Mouse (Mus musculus) limb, embryonic 15.5 days (tissue): Measurements from ENCODE around the gene E4f1. TPM values are rescaled to one million over a fixed set of nuclear protein-coding genes. Genes with fewer than 3 reads are reported as not detected.

ENCODE experiments used
- ATAC-seq: fragments of 200-750 bp; cut with Nextera tagmentation; 2 replicates; pipeline ENCODE4 v1.8.0; 2017; ENCODE audit warnings: low read depth, moderate TSS enrichment; ENCODE audit not compliant: insufficient number of reproducible peaks, low FRiP score, low TSS enrichment
- H3K27ac ChIP-seq: fragments of 300-500 bp; sonication (generic); 2 replicates; pipeline ENCODE4 v1.5.1; 2015; ENCODE audit warnings: moderate library complexity, mild to moderate bottlenecking, inconsistent platforms
- H3K27me3 ChIP-seq: fragments of 300-500 bp; sonication (generic); 2 replicates; pipeline ENCODE4 v1.6.1; 2015; ENCODE audit warnings: inconsistent platforms
- H3K36me3 ChIP-seq: fragments of 300-500 bp; sonication (generic); 2 replicates; pipeline ENCODE4 v1.6.1; 2015; ENCODE audit warnings: inconsistent platforms
- H3K4me1 ChIP-seq: fragments of 300-500 bp; sonication (generic); 2 replicates; pipeline ENCODE4 v1.6.1; 2015; ENCODE audit warnings: inconsistent platforms
- H3K4me2 ChIP-seq: fragments of 300-500 bp; sonication (generic); 2 replicates; pipeline ENCODE4 v1.6.1; 2015; ENCODE audit warnings: mild to moderate bottlenecking, inconsistent platforms
- H3K4me3 ChIP-seq: fragments of 300-500 bp; sonication (generic); 2 replicates; pipeline ENCODE4 v1.5.1; 2015; ENCODE audit warnings: mild to moderate bottlenecking, inconsistent platforms
- H3K9ac ChIP-seq: fragments of 300-500 bp; sonication (generic); 2 replicates; pipeline ENCODE4 v1.6.1; 2015; ENCODE audit warnings: inconsistent platforms
- H3K9me3 ChIP-seq: fragments of 300-500 bp; sonication (generic); 2 replicates; pipeline ENCODE4 v1.6.1; 2016; ENCODE audit warnings: inconsistent platforms
- WGBS: fragments of 180-500 bp; shearing (Covaris S2); methylation state at CpG from one replicate; pipeline ENCODE4 v1.1.7; 2015; 5-methylcytosine and 5-hydroxymethylcytosine counted together
- polyA plus RNA-seq: library from polyadenylated mRNA; unstranded; fragments of >200 nt; fragmentation: Nextera tagmentation; extraction: Ambion mirVana; gene quantifications from 2 replicates; pipeline ENCODE4 v1.2.1, GENCODE M21; 2015

Gene E4f1
- polyA plus RNA-seq, 1 experiment from 2014 or later, result 37.5 TPM

DNA sequence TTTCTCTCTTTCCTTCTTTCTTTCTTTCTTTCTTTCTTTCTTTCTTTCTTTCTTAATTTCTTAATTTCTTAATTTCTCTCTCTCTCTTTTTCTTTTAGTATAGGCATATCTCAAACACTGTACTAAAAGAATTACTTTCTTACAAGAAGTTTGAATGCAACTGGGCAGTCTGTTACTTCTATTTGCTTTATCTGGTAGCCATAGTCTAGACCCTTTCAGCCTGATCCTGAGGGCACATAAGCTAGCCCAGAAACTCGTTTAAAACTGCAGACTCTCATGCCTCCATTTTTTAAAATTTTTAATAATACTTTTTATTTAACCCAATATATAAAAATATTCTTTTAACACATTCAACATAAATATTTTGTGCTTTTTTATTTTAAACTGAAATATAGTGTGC, 9.3 kb upstream of the E4f1 start:
- peaks cover 32% of the 10 kb centered on the region for H3K36me3 ChIP-seq
- 28% methylated on average over 1 of the region's 1 CpGs for WGBS
- no peak overlapping the region for H3K27ac ChIP-seq
- H3K9ac ChIP-seq, result no peak overlapping the region
- H3K9me3 ChIP-seq, result no peaks in the 10 kb centered on the region
- no peak overlapping the region for H3K4me2 ChIP-seq
- H3K27me3 ChIP-seq, result no peaks in the 10 kb centered on the region
- peaks cover 12% of the 10 kb centered on the region for H3K4me1 ChIP-seq
- no peak for ATAC-seq
- peak overlapping the region; percentile 87 for H3K4me3 ChIP-seq

DNA sequence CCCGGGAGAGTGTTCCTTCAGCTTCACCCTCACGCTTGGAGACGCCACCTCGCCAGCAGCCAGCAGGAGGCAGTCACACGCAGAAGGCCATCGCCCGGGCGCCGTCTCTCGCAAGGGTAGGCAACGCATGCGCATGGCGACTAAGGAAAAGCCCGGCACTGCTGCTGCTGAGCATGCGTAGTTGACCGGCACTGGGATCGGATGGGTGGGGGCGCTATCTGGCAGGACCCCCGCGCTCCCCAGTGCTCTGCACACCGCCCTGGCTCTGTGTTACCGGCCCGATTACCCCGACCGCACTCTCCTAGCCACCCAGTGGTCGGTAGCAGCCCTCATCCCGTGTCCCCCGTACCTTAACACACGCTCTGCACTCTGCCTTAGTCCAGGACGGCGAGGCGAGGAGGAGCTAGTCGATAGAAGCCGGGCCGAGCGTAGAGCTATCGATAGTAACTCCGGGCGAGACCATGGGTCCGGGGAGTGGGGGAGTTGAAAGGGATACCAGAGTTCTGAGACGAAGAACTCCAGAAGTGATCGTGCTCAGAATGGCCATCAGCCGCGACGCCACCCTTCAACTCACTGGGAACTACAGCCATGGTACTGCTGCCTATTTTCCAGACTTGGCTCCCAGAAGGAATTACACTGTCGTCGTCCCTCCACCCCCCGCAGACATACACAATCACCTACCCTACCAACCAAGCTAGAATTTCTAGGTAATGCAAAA, 8.7 kb upstream of the E4f1 start, which contains the start of gene Mlst8:
Gene Mlst8 (minus strand): TSS at position 416 of the 718 bp plus-strand sequence.
- H3K4me3 ChIP-seq, result peak within 1 kb of the TSS; percentile 87
- peaks cover 38% of the 10 kb centered on the region for H3K36me3 ChIP-seq
- peak; percentile 88 for ATAC-seq
- peak within 1 kb of the TSS; percentile 57 for H3K4me2 ChIP-seq
- under 1% methylated on average over 48 of the region's 48 CpGs for WGBS
- H3K9me3 ChIP-seq, result no peaks in the 10 kb centered on the region
- H3K9ac ChIP-seq, result peak within 1 kb of the TSS; percentile 75
- H3K4me1 ChIP-seq, result peaks cover 18% of the 10 kb centered on the region
- H3K27me3 ChIP-seq, result no peaks in the 10 kb centered on the region
- peak within 1 kb of the TSS; percentile 95 for H3K27ac ChIP-seq

DNA sequence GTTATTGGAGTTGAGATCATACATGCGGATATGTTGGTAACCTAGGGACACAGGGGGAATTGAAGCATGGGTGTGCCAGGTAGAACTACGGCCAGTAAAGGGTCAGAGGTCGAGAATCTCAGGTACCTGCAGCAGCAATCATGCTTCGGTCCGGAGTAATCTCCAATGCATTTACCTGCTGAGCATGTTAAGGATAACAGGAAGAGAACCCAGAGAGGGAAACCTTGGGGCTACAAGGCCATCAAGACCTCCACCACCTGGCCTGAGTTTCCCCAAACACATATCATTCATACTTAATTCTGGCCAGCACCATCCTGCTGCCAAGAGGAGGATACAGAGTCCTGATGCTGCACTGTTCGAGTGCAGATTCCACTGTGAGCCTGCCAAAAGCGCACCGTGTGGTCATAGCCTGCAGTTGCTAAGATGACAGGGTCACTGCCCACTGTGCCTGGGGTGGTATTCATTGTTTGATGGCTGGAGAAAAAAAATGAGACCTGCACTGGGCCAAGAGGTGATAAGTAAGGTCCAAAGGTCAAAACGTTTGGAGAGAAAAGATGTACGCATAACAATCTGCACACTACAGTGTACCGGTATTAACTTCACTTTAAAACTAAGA, 8.0 kb upstream of the E4f1 start:
- no peaks in the 10 kb centered on the region for H3K9me3 ChIP-seq
- peak overlapping the region; percentile 95; the same call in 1 of the 2 replicates for H3K27ac ChIP-seq
- peak overlapping the region; percentile 87 for H3K4me3 ChIP-seq
- H3K4me1 ChIP-seq, result peaks cover 25% of the 10 kb centered on the region
- peak overlapping the region; percentile 75 for H3K9ac ChIP-seq
- no peak for ATAC-seq
- no peaks in the 10 kb centered on the region for H3K27me3 ChIP-seq
- peak overlapping the region; percentile 57 for H3K4me2 ChIP-seq
- H3K36me3 ChIP-seq, result peaks cover 42% of the 10 kb centered on the region
- WGBS, result 49% methylated on average over 11 of the region's 11 CpGs

DNA sequence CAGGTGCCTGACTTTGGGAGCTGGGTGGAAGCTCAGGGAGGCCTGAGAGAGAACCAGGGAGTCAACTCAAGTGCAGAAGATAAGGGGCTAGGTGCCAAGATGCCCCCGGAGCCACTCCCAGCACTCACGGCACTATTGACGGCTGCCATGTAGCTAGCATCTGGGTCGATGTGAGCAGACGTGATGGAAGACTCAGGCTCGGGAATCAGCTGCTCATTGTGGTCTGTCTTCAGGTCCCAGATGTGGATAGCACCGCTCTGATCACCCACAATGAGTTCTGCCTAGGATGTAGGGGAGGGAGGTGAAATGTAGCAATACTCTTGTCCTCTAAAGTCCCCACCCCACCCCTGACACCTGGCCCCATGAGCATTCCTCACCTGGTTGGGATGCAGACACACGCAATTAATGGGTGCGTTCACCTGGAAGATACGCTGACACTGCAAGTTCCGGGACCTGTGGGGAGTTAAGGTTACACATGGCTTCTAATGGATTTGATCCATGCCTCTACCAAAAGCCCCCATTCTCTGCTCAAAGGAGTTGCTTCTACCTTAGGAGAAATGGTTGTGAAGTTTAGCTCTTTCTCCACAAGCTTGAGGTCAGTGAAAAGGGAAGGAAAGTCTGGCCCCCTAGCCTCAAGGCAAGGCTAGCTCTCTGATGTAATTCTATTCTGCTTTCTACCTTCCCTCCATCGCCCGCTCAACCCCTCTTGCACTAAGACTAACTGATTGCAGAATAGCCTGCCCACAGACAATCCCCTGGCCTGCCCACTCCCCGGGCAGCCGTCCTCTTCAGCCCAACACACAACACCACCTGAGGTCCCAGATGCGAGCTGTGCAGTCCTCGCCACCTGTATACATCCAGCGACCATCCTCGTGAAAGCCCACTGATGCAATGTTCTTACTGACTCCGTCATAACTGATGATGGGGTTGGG, 7.2 kb upstream of the E4f1 start:
- peaks cover 42% of the 10 kb centered on the region for H3K36me3 ChIP-seq
- ATAC-seq, result no peak
- no peak overlapping the region for H3K9ac ChIP-seq
- no peak overlapping the region for H3K27ac ChIP-seq
- no peak overlapping the region; the same call in 1 of the 2 replicates for H3K4me2 ChIP-seq
- WGBS, result 90% methylated on average over 20 of the region's 20 CpGs
- 0 out of 2 replicates have a peak overlapping the region, but pooled peaks have one; percentile 87 for H3K4me3 ChIP-seq
- H3K4me1 ChIP-seq, result peaks cover 33% of the 10 kb centered on the region
- H3K27me3 ChIP-seq, result no peaks in the 10 kb centered on the region
- no peaks in the 10 kb centered on the region for H3K9me3 ChIP-seq

DNA sequence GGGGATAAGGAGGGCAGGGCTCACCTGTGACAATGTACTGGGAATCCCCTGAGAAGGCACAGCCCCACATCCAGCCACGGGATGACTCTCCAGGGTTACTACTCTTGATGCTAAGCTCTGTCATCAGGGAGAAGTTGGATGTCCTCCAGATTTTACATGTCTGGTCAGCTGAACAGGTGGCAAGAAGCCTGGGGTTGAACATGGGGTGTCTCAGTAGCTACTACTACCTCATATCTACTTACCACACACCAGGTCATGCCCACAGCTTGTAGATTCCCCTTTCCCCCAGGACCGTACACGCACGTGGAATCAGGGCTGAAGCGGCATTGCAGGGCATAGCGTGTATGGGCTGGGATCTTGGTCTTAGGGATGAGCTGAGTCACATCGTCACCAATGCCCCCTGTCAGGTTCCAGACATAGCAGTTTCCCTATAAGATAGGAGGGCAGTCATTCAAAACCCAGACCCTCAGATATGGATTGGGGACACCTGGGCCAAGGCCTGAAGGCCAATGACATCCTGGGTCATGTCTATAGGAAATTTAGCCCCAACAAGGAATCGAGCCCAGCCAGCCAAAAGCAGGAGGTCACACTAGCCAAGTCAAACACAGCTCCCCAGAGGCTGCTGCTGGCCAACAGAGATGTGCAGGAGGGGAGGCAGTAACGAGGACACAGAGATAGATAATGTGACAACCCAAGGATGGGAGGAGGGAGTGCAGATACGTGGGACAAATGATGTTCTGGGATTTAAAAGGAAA, 6.1 kb upstream of the E4f1 start:
- 91% methylated on average over 10 of the region's 10 CpGs for WGBS

DNA sequence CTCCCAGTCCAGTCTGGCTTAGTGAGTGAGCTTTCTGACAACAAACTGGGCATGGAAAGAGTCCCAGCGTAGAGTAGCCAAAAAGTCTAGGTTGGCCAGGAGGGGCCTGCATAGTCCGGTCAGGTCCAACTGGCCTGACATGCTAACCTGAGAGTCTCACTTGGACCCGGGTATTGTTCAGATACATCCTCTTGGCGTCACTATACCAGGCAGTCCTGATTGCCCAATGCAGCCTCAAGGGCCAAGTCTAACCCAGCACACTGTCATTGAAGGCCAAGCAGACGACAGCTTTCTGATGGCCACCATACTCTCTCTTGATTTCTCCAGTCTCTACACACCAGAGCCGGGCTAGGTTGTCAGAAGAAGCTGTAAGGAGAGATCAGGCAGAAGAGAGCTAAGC, 5.5 kb upstream of the E4f1 start:
- Histone ChIP-seq H3K4me3 (no peak overlapping the region), H3K36me3 (peaks cover 42% of the 10 kb centered on the region), H3K9me3 (no peaks in the 10 kb centered on the region), H3K4me2 (no peak overlapping the region), H3K9ac (no peak overlapping the region), H3K27me3 (no peaks in the 10 kb centered on the region), H3K27ac (no peak overlapping the region), H3K4me1 (peaks cover 50% of the 10 kb centered on the region)
- no peak for ATAC-seq
- WGBS, result 89% methylated on average over 6 of the region's 6 CpGs

More for the DNA sequence above, 6.1 kb upstream of the E4f1 start:
- Histone ChIP-seq H3K9ac (no peak overlapping the region), H3K9me3 (no peaks in the 10 kb centered on the region), H3K4me1 (peaks cover 44% of the 10 kb centered on the region), H3K4me2 (no peak overlapping the region), H3K36me3 (peaks cover 42% of the 10 kb centered on the region), H3K27me3 (no peaks in the 10 kb centered on the region), H3K27ac (no peak overlapping the region), H3K4me3 (no peak overlapping the region)
- ATAC-seq, result no peak

DNA sequence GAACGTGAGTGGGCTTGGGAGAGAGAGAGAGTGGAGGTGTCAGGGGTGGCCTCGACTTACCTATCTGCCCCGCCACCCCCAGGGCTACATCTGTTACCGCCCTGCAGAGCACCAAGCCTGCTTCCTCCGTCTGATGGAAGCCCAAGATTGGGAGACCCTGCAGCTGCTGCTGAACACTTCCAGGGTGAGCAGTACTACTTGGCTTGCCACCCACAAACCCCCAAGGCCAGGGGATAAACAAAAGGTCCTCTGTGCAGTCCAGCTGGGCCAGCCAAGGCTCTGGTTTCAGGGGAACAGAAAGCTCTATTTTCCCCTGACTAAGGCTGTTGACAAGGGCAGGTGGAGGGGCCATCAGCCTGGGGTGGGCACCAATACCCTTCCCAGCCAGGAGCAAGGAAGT, 4.4 kb upstream of the E4f1 start:
- Histone ChIP-seq H3K36me3 (peaks cover 42% of the 10 kb centered on the region), H3K9me3 (no peaks in the 10 kb centered on the region), H3K27ac (peak overlapping the region; percentile 30; the same call in 1 of the 2 replicates), H3K4me2 (no peak overlapping the region), H3K4me3 (no peak overlapping the region), H3K9ac (no peak overlapping the region), H3K27me3 (no peaks in the 10 kb centered on the region), H3K4me1 (peaks cover 48% of the 10 kb centered on the region)
- WGBS, result 80% methylated on average over 5 of the region's 5 CpGs
- ATAC-seq, result no peak

DNA sequence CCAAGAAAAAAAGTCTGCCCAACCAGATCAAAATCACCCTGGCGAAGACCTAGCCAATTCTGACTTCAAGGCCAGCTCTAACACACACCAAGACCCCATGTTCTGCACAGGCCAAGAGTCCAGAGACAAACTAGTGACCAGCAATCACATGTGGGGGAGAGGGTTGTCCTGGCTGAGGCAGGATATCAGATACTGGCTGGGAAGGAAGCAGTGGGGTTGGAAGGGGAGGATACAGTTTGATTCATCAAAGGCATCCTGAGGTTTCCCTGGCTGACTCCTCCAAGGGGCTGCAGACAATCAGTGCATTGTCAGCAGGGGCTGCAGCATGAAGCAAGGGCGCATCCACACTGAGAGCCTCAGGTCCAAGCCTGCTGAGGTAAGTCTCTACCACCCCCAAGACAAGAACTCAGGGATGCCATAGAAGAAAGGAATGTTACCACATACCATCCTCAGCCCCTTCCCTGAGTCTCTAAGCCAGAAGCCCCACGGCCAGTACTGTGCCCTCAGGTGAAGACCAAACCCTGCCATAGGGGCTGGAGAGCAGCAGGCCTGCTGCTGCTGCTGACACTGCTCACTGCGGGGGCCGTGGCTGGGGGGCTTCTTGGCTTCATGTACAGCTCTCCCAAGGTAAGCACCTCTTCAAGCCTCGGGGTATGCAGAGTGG, 3.6 kb upstream of the E4f1 start, which contains the start of gene Bricd5:
Gene Bricd5 (plus strand): TSS at position 273 of the 664 bp plus-strand sequence.
- Histone ChIP-seq H3K4me2 (no peak within 1 kb of the TSS), H3K9ac (no peak within 1 kb of the TSS), H3K9me3 (no peaks in the 10 kb centered on the region), H3K36me3 (peaks cover 42% of the 10 kb centered on the region), H3K27me3 (no peaks in the 10 kb centered on the region), H3K4me3 (no peak within 1 kb of the TSS), H3K4me1 (peaks cover 48% of the 10 kb centered on the region), H3K27ac (peak within 1 kb of the TSS; percentile 30; the same call in 1 of the 2 replicates)
- no peak for ATAC-seq
- WGBS, result 69% methylated on average over 6 of the region's 6 CpGs

DNA sequence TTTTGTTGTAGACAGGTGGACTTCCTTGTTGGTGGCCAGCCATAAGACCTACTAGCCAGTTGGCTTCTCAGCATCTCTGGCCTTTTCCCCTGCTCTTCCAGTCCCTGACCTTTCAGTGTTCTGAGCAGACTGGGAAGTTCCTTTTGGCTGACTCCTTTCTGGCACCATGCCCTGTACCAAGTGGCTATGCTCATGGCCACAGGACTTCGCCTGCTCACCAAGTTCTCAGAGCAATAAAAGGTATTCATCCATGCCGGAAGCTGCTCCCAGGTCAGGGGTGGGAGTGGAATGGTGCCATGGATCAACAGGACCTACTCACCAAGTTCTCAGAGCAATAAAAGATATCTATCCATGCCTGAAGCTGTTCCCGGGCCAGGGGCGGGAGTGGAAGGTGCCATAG, 2.4 kb upstream of the E4f1 start:
- no peaks in the 10 kb centered on the region for H3K9me3 ChIP-seq
- peak overlapping the region; percentile 95 for H3K4me2 ChIP-seq
- no peak overlapping the region for H3K9ac ChIP-seq
- peaks cover 39% of the 10 kb centered on the region for H3K4me1 ChIP-seq
- peak overlapping the region; percentile 88; the same call in 1 of the 2 replicates for H3K4me3 ChIP-seq
- peaks cover 39% of the 10 kb centered on the region for H3K36me3 ChIP-seq
- no peaks in the 10 kb centered on the region for H3K27me3 ChIP-seq
- ATAC-seq, result no peak
- 71% methylated on average over 4 of the region's 4 CpGs for WGBS
- no peak overlapping the region for H3K27ac ChIP-seq

DNA sequence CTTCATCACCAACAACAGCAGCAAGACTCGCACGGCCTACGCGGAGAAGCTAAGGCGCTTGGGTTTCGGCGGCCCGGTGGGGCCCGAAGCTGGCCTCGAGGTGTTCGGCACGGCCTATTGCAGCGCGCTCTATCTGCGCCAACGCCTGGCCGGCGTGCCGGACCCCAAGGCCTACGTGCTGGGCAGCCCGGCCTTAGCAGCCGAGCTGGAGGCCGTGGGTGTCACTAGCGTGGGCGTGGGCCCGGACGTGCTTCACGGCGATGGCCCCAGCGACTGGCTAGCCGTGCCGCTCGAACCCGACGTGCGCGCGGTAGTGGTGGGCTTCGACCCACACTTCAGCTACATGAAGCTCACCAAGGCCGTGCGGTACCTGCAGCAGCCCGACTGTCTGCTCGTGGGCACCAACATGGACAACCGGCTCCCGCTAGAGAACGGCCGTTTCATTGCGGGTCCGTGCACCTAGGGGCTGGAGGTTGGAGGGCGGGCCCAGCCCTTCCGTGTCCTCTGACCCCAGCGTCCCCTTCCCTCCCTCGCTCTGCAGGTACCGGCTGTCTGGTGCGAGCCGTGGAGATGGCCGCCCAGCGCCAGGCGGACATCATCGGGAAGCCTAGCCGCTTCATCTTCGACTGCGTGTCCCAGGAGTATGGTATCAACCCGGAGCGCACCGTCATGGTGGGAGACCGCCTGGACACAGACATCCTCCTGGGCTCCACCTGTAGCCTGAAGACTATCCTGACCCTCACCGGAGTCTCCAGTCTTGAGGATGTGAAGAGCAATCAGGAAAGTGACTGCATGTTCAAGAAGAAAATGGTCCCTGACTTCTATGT, 801 bp upstream of the E4f1 start:
- Histone ChIP-seq H3K4me2 (peak overlapping the region; percentile 95), H3K4me1 (peaks cover 39% of the 10 kb centered on the region), H3K27ac (peak overlapping the region; percentile 82), H3K9me3 (no peaks in the 10 kb centered on the region), H3K4me3 (peak overlapping the region; percentile 88), H3K9ac (peak overlapping the region; percentile 76), H3K27me3 (no peaks in the 10 kb centered on the region), H3K36me3 (peaks cover 25% of the 10 kb centered on the region)
- WGBS, result 1% methylated on average over 68 of the region's 68 CpGs
- ATAC-seq, result no peak
